Mouse (Mus musculus) common myeloid progenitor, adult 5-6 weeks (primary cell): ENCODE data around the gene Uhrf1bp1. TPM values are rescaled to one million over a fixed set of nuclear protein-coding genes. Genes with fewer than 3 reads are reported as not detected.
A peak's percentile ranks its signal among the peaks of the same experiment; 100 is the strongest.
"Not testable (repeated sequence)": the region's sequence is repeated elsewhere in the genome, so short reads cannot be mapped to it uniquely, and the experiment has no call there.

Source experiments
- ATAC-seq: replicated peaks from 2 replicates; pipeline ENCODE4 v1.8.0; 2016; ENCODE audit warnings: low read depth, mild to moderate bottlenecking, moderate TSS enrichment, inconsistent platforms; ENCODE audit not compliant: poor library complexity, severe bottlenecking
- total RNA-seq: library from RNA; stranded (forward); fragments of 200-1000, 187-1606 nt; gene quantifications from 2 replicates; pipeline ENCODE4 v1.2.3, GENCODE M21; 2017

Uhrf1bp1 gene
- total RNA-seq, 1 experiment from 2014 or later = 13.1 TPM

GRCm38 (mm10) chr17:27837850-27838249 lies 18.4 kb upstream of the Uhrf1bp1 start, which contains the start of gene Snrpc:
Snrpc (plus strand) TSS chr17:27838150.
- not testable (repeated sequence) for ATAC-seq

GRCm38 (mm10) chr17:27839469-27840252 lies 16.6 kb upstream of the Uhrf1bp1 start:
- ATAC-seq = peak; percentile 100

- no peak for ATAC-seq
Observed at GRCm38 (mm10) chr17:27848351-27848750, 7.9 kb upstream of the Uhrf1bp1 start.

- no peak for ATAC-seq
Observed at GRCm38 (mm10) chr17:27851076-27851475, 5.2 kb upstream of the Uhrf1bp1 start.

- peak; percentile 41 for ATAC-seq
Observed at GRCm38 (mm10) chr17:27856798-27857648, 782 bp downstream of the Uhrf1bp1 start.

GRCm38 (mm10) chr17:27857649-27858475 lies 1.6 kb downstream of the Uhrf1bp1 start:
- ATAC-seq = peak; percentile 24; the same call in 1 of the 2 replicates

- peak; percentile 23; the same call in 1 of the 2 replicates for ATAC-seq
Observed at GRCm38 (mm10) chr17:27859131-27859530, 2.9 kb downstream of the Uhrf1bp1 start.

GRCm38 (mm10) chr17:27865461-27865860 lies 9.2 kb downstream of the Uhrf1bp1 start:
- ATAC-seq = no peak

GRCm38 (mm10) chr17:27866737-27867136 lies 10.5 kb downstream of the Uhrf1bp1 start:
- no peak for ATAC-seq

GRCm38 (mm10) chr17:27871851-27872250 lies 15.6 kb downstream of the Uhrf1bp1 start:
- no peak for ATAC-seq

- ATAC-seq = no peak
Observed at GRCm38 (mm10) chr17:27873583-27873982, 17.3 kb downstream of the Uhrf1bp1 start.

- peak; percentile 52; the same call in 1 of the 2 replicates for ATAC-seq
Observed at GRCm38 (mm10) chr17:27874510-27874909, 18.3 kb downstream of the Uhrf1bp1 start.

GRCm38 (mm10) chr17:27881518-27881917 lies 25.3 kb downstream of the Uhrf1bp1 start:
- ATAC-seq = peak; percentile 18; the same call in 1 of the 2 replicates

GRCm38 (mm10) chr17:27883129-27883528 lies 26.9 kb downstream of the Uhrf1bp1 start:
- ATAC-seq = no peak

- no peak for ATAC-seq
Observed at GRCm38 (mm10) chr17:27883994-27884393, 27.8 kb downstream of the Uhrf1bp1 start.

GRCm38 (mm10) chr17:27886499-27887210 lies 30.4 kb downstream of the Uhrf1bp1 start:
- ATAC-seq = no peak

GRCm38 (mm10) chr17:27907512-27908205 lies 51.4 kb downstream of the Uhrf1bp1 start:
- peak; percentile 72 for ATAC-seq

- peak; percentile 33; the same call in 1 of the 2 replicates for ATAC-seq
Observed at GRCm38 (mm10) chr17:27908206-27908887, 52.1 kb downstream of the Uhrf1bp1 start.
